Mouse (Mus musculus) adrenal gland, adult 18-20 months (tissue): ENCODE data around the gene Stk38l. TPM values are rescaled to one million over a fixed set of nuclear protein-coding genes. Genes with fewer than 3 reads are reported as not detected.

Experiments
- total RNA-seq, 2 experiments: library from RNA; stranded (reverse); gene quantifications; 1 replicate in 1 of 2; 2 replicates in 1 of 2; pipeline ENCODE4 v1.2.3; 2021

Stk38l gene
- total RNA-seq, 2 experiments from 2014 or later: 20.3 to 21.0 TPM

Other genes with a start within 250 kb of the Stk38l start
- 10 to 100 TPM; 39.6 to 41.7 TPM for gene Itpr2, start 222.8 kb upstream of the Stk38l start, total RNA-seq
- 100 to 1,000 TPM in 1 of 2 experiments, 10 to 100 TPM in 1; 91.3 to 103 TPM for gene Fgfr1op2, start 147.8 kb upstream of the Stk38l start, total RNA-seq
- 10 to 100 TPM; 35.7 to 36.0 TPM for gene Ints13, start 147.2 kb upstream of the Stk38l start, total RNA-seq
- 10 to 100 TPM; 66.4 to 67.1 TPM for gene Med21, start 82.4 kb upstream of the Stk38l start, total RNA-seq
- gene Tm7sf3, start 82.2 kb upstream of the Stk38l start, total RNA-seq: 10 to 100 TPM; 30.2 to 33.3 TPM
- gene Arntl2, start 71.1 kb downstream of the Stk38l start, total RNA-seq: 1 to 10 TPM in 1 of 2 experiments, under 1 TPM in 1; 0.67 to 1.2 TPM
- gene Smco2, start 125.1 kb downstream of the Stk38l start, total RNA-seq: not detected
- gene Ppfibp1, start 163.5 kb downstream of the Stk38l start, total RNA-seq: 10 to 100 TPM; 72.0 to 88.3 TPM
- gene 1700034J05Rik, start 229.4 kb downstream of the Stk38l start, total RNA-seq: not detected